Mouse (Mus musculus): ENCODE measurements around the gene Lpar3.

DNA sequence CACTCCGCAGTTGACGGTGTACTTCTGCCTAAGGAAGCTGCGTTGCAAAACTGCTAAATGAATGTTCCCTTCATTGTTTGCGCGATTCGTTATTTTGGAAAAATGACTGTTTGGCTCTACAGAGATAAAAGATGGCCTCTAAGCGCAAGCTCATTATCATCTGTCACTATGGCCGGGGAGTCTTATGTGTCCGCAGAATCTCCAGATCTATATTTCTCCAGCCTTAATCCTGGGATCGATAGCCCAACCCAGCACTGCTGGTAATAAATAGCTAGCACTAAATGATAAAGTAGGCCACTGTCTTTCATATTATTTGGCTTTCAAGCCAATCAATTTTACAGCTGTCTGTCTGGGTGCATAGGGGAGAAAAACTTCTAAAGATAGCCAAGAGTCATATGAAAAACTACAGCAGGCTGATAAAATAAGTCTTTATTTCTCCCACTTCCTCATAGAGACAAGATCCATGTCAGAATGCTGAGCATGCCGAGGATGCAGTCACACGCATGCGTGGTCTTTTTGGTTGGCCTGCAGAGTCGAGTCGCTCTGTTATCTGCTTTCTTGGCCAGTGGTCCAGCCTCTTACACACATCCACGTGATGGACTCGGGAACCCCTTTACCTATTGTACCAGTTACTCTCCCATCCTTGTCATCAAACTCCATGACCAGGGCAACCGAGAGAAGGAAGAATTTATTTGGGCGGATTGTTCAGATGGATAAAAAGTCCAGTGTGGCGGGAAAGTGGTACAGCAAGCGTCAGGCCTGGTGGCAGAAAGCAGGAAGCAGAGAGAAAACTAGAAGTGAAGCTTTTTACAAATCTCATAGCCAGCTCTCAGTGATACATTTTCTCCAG is 84.0 kb downstream of the Lpar3 start:
- TF ChIP-seq CTCF (conservative IDR thresholded peaks at IDR 0.05; ENCODE audit: insufficient read depth, insufficient read length, low read depth, low read length), result no peak
- TF ChIP-seq POLR2A (IDR thresholded peaks at IDR 0.05; ENCODE audit: low read depth, low read length), result no peak

Measured in kidney, adult 2 months (tissue).